Mouse (Mus musculus) common myeloid progenitor, adult 5-6 weeks (primary cell): ENCODE results near the gene Tbx10. TPM values are rescaled to one million over a fixed set of nuclear protein-coding genes. Genes with fewer than 3 reads are reported as not detected.

Experiments
- ATAC-seq: replicated peaks from 2 replicates; pipeline ENCODE4 v1.8.0; 2016; ENCODE audit warnings: low read depth, mild to moderate bottlenecking, moderate TSS enrichment, inconsistent platforms; ENCODE audit not compliant: poor library complexity, severe bottlenecking
- total RNA-seq: library from RNA; stranded (forward); fragments of 200-1000, 187-1606 nt; gene quantifications from 2 replicates; pipeline ENCODE4 v1.2.3, GENCODE M21; 2017

Gene Tbx10
- total RNA-seq, 1 experiment from 2014 or later = not detected

- no peak for ATAC-seq
Observed at GRCm38 (mm10) chr19:4000949-4001525, 8.5 kb downstream of the Tbx10 start.

- ATAC-seq = no peak
Observed at GRCm38 (mm10) chr19:4001752-4002151, 9.2 kb downstream of the Tbx10 start.

GRCm38 (mm10) chr19:4003112-4003511 is 10.6 kb downstream of the Tbx10 start, which contains the start of gene Doc2g:
TSS of gene Doc2g (plus strand) at chr19:4003313.
- ATAC-seq = no peak

GRCm38 (mm10) chr19:4003641-4004040 is 11.1 kb downstream of the Tbx10 start:
- ATAC-seq = no peak

GRCm38 (mm10) chr19:4004331-4004730 is 11.8 kb downstream of the Tbx10 start:
- no peak for ATAC-seq

GRCm38 (mm10) chr19:4005091-4005490 is 12.5 kb downstream of the Tbx10 start:
- ATAC-seq = no peak

GRCm38 (mm10) chr19:4005971-4006370 is 13.4 kb downstream of the Tbx10 start:
- ATAC-seq = no peak

- ATAC-seq = no peak
Observed at GRCm38 (mm10) chr19:4011086-4011485, 18.5 kb downstream of the Tbx10 start.

GRCm38 (mm10) chr19:4012432-4013022 is 20.0 kb downstream of the Tbx10 start, which contains the start of gene Ndufv1:
TSS of gene Ndufv1 (minus strand) at chr19:4012806.
- peak; percentile 98 for ATAC-seq

GRCm38 (mm10) chr19:4013066-4013465 is 20.5 kb downstream of the Tbx10 start:
- peak; percentile 9; the same call in 1 of the 2 replicates for ATAC-seq

- no peak for ATAC-seq
Observed at GRCm38 (mm10) chr19:4014802-4015201, 22.2 kb downstream of the Tbx10 start.

GRCm38 (mm10) chr19:4015635-4016034 is 23.1 kb downstream of the Tbx10 start:
- ATAC-seq = no peak

GRCm38 (mm10) chr19:4017921-4018587 is 25.5 kb downstream of the Tbx10 start:
- ATAC-seq = no peak

- ATAC-seq = peak; percentile 96
Observed at GRCm38 (mm10) chr19:4018743-4019583, 26.4 kb downstream of the Tbx10 start.

- no peak for ATAC-seq
Observed at GRCm38 (mm10) chr19:4023185-4023584, 30.6 kb downstream of the Tbx10 start.

GRCm38 (mm10) chr19:4027576-4027975 is 35.0 kb downstream of the Tbx10 start:
- ATAC-seq = no peak

GRCm38 (mm10) chr19:4032668-4033067 is 40.1 kb downstream of the Tbx10 start:
- no peak for ATAC-seq

- ATAC-seq = no peak
Observed at GRCm38 (mm10) chr19:4033298-4033697, 40.7 kb downstream of the Tbx10 start.

GRCm38 (mm10) chr19:4033742-4034141 is 41.2 kb downstream of the Tbx10 start:
- ATAC-seq = no peak

- no peak for ATAC-seq
Observed at GRCm38 (mm10) chr19:4036327-4037045, 43.9 kb downstream of the Tbx10 start.
